Mouse (Mus musculus) intestine, embryonic 15.5 days (tissue): ENCODE data around the gene Gm7030. TPM values are rescaled to one million over a fixed set of nuclear protein-coding genes. Genes with fewer than 3 reads are reported as not detected.
A peak's percentile ranks its signal among the peaks of the same experiment; 100 is the strongest.
"Not testable (repeated sequence)": the region's sequence is repeated elsewhere in the genome, so short reads cannot be mapped to it uniquely, and the experiment has no call there.

Experiments used
- ATAC-seq: fragments of 200-750 bp; cut with Nextera tagmentation; 2 replicates; pipeline ENCODE4 v1.8.0; 2017; ENCODE audit warnings: moderate TSS enrichment, moderate library complexity
- H3K27ac ChIP-seq: fragments of 300-500 bp; sonication (generic); 2 replicates; pipeline ENCODE4 v1.5.1; 2015; ENCODE audit warnings: mild to moderate bottlenecking, inconsistent platforms
- H3K27me3 ChIP-seq: fragments of 300-500 bp; sonication (generic); replicated peaks from 2 replicates; pipeline ENCODE4 v1.6.1; 2015; ENCODE audit warnings: inconsistent platforms
- H3K36me3 ChIP-seq: fragments of 300-500 bp; sonication (generic); 2 replicates; pipeline ENCODE4 v1.6.1; 2015; ENCODE audit warnings: inconsistent platforms
- H3K4me1 ChIP-seq: fragments of 300-500 bp; sonication (generic); replicated peaks from 2 replicates; pipeline ENCODE4 v1.6.1; 2015; ENCODE audit warnings: inconsistent platforms
- H3K4me2 ChIP-seq: fragments of 300-500 bp; sonication (generic); replicated peaks from 2 replicates; pipeline ENCODE4 v1.6.1; 2015; ENCODE audit warnings: mild to moderate bottlenecking, inconsistent platforms
- H3K4me3 ChIP-seq: fragments of 300-500 bp; sonication (generic); replicated peaks from 2 replicates; pipeline ENCODE4 v1.5.1; 2015; ENCODE audit warnings: inconsistent platforms
- H3K9ac ChIP-seq: fragments of 300-500 bp; sonication (generic); 2 replicates; pipeline ENCODE4 v1.6.1; 2015; ENCODE audit warnings: inconsistent platforms
- H3K9me3 ChIP-seq: fragments of 300-500 bp; sonication (generic); 2 replicates; pipeline ENCODE4 v1.6.1; 2016; ENCODE audit warnings: inconsistent platforms
- WGBS: fragments of 180-500 bp; shearing (Covaris S2); methylation state at CpG from one replicate; pipeline ENCODE4 v1.1.7; 2015; 5-methylcytosine and 5-hydroxymethylcytosine counted together
- polyA plus RNA-seq: library from polyadenylated mRNA; unstranded; fragments of >200 nt; fragmentation: Nextera tagmentation; extraction: Ambion mirVana; gene quantifications from 2 replicates; pipeline ENCODE4 v1.2.1, GENCODE M21; 2015

The Gm7030 gene
- polyA plus RNA-seq, 1 experiment from 2014 or later, result 1.4 TPM

DNA sequence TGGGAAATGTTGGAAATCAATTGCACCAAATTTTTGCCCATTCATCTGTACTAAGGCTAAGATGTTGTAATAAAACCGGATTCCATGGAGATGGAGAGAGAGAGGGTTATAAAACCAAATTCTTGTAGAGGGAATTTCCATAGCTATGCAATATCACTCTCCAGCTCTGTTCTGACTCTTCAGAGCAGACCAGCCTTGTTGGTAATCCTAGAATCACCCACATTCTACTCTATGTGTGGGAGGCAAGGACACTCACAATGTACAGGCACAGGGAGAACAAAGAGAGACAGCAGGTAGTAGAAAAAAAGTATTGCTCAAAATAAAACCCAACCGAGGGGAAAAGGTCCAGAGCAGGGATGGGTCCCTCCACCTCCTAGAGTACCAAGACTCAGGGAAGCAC is 37.3 kb downstream of the Gm7030 start:
- H3K27me3 ChIP-seq, ATAC-seq, H3K4me2 ChIP-seq, H3K4me1 ChIP-seq, H3K4me3 ChIP-seq, H3K9me3 ChIP-seq, H3K36me3 ChIP-seq, H3K9ac ChIP-seq, H3K27ac ChIP-seq: not testable (repeated sequence)
- WGBS, result no CpG with 5 or more reads among the region's 2 CpGs

DNA sequence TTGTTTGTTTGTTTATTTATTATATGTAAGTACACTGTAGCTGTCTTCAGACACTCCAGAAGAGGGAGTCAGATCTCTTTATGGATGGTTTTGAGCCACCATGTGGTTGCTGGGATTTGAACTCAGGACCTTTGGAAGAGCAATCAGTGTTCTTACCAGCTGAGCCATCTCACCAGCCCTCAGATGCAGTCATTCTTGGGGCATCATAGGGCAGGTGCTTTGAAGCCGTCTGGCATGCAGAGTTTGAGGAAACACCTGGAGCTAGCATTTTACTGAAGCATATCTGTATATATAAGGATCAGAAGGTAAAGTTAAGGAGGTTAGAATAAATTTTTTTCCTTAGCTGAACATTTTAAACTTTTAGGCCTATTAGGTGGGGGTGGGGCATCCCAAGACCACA is 43.2 kb downstream of the Gm7030 start:
- H3K36me3 ChIP-seq, H3K9ac ChIP-seq, H3K9me3 ChIP-seq, H3K27ac ChIP-seq, H3K4me3 ChIP-seq, ATAC-seq, H3K4me1 ChIP-seq, H3K4me2 ChIP-seq: not testable (repeated sequence)
- 69% methylated on average over 1 of the region's 1 CpGs for WGBS
- peaks cover 19% of the 10 kb centered on the region for H3K27me3 ChIP-seq

DNA sequence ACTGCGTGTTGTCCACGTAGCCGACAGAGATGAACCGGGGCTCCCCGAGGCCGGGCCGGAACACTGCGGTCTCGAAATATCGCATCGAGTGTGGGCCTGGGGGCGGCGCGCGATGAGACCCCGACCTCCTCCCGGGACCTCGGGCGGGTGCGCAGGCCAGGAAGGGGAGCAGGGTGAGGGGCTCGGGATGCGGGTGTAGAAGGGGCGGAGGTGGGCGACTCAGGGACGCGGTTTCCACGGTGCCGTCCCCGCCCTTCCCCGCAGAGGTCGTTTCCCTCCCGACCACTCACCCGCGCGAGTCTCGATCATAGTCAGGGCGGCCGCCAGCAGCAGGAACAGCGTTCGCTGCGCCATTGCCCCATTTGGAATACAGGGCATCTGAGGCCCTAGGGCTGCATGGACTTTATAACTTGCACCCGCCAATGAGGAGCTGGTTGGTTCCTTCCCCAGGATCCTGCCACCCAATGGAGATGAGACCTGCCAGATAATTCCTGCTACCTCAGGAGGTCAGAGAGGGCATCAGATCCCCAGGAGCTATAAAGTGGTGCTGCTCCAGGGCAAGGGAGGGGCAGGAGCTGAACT is 45.3 kb downstream of the Gm7030 start:
- ATAC-seq, result peak; percentile 85
- no peak overlapping the region for H3K27ac ChIP-seq
- no peaks in the 10 kb centered on the region for H3K9me3 ChIP-seq
- H3K9ac ChIP-seq, result peak overlapping the region; percentile 23
- WGBS, result 1% methylated on average over 42 of the region's 42 CpGs
- H3K4me3 ChIP-seq, result peak overlapping the region; percentile 47
- 0 out of 2 replicates have a peak, but pooled peaks cover 2% of the 10 kb centered on the region for H3K4me1 ChIP-seq
- H3K27me3 ChIP-seq, result peaks cover 19% of the 10 kb centered on the region
- no peaks in the 10 kb centered on the region for H3K36me3 ChIP-seq
- H3K4me2 ChIP-seq, result peak overlapping the region; percentile 96

DNA sequence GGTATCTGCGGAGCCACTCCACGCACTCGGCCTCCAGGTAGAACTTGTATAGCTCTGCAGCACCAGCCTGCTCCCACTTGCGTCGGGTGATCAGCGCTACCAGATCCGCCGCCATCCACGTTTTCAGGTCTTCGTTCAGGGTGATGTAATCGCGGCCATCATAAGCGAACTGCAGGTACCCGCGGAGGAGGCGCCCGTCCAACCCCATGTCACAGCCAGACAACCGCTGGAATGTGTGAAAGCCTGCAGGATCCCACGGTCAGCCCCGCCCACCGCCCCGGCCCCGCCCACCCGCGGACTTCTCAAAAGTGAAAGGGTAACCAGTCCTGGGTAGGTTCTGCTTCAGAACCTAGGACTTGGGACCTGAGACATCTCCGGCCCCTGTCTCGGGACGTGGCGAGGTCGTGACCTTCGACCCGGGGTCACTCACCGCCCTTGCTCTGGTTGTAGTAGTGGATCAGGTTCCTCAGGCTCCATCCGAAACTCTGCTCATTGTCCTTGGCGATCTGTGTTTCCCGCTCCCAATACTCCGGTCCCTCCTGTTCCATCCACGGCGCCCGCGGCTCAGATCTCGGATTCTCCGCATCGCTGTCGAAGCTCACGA is 45.9 kb downstream of the Gm7030 start:
- WGBS, result under 1% methylated on average over 46 of the region's 46 CpGs
- Histone ChIP-seq H3K4me3 (peak overlapping the region; percentile 47), H3K27me3 (peaks cover 19% of the 10 kb centered on the region), H3K27ac (no peak overlapping the region), H3K4me1 (0 out of 2 replicates have a peak, but pooled peaks cover 2% of the 10 kb centered on the region), H3K9me3 (no peaks in the 10 kb centered on the region), H3K4me2 (peak overlapping the region; percentile 96), H3K9ac (peak overlapping the region; percentile 23), H3K36me3 (no peaks in the 10 kb centered on the region)
- ATAC-seq, result peak; percentile 84

DNA sequence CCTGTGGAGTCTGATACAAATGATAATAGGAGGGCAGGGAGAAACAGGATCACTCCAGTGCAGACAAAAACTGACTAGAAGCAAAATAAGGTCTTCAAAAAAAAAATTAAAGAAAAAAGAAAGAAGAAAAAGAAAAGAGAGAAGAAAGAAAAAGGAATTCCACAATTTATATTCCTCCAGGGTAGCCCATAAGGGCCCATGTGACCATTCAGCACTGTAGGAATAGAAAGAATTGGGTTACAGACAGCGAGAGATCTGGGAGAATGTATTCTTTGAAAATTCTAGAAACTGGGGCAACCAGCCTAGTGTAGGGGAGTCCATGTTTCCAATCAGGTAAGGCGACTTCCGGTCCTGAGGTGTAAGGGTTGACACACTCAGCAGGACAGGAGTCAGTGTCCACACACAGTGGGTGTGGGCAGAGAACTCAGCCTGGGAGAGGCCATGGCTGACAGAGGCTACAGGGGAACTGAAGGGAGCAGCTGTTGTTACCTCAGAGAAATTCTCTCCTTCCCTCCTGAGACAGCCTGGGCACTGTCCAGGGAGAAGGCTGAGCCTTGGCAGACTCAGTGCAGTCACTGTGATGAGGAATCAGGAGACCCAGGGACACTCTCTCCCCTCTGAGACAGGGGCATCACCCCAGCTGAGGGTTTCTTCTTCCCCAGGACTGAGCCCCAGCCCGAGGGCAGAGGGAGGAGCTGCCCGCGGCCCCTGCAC is 46.5 kb downstream of the Gm7030 start:
- 40% methylated on average over 5 of the region's 6 CpGs for WGBS
- Histone ChIP-seq H3K4me2 (peak overlapping the region; percentile 96), H3K27me3 (peaks cover 19% of the 10 kb centered on the region), H3K4me3 (peak overlapping the region; percentile 47)
- H3K9me3 ChIP-seq, H3K36me3 ChIP-seq, H3K4me1 ChIP-seq, ATAC-seq, H3K9ac ChIP-seq, H3K27ac ChIP-seq: not testable (repeated sequence)

DNA sequence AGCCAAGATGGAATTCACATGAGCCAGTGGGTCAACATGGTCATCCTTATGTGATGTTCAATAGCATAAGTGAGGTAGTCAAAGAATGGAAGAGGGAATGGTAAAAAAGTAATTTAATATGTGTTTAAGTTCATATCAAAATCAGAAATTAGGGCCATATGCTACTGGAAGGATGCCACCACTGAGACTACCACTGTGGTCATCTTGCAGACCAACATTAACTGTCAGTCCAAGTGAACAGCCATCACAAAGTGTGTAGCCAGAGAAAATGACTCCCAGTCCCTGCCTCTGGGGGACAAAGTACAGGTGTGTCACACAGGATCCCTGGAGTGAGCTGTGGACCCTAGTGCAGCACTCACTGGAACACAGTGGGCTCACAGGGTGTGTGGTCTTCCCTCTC is 47.3 kb downstream of the Gm7030 start:
- H3K4me2 ChIP-seq, ATAC-seq, H3K4me3 ChIP-seq, H3K9ac ChIP-seq, H3K27ac ChIP-seq, H3K9me3 ChIP-seq, H3K4me1 ChIP-seq, H3K36me3 ChIP-seq: not testable (repeated sequence)
- peaks cover 19% of the 10 kb centered on the region for H3K27me3 ChIP-seq

DNA sequence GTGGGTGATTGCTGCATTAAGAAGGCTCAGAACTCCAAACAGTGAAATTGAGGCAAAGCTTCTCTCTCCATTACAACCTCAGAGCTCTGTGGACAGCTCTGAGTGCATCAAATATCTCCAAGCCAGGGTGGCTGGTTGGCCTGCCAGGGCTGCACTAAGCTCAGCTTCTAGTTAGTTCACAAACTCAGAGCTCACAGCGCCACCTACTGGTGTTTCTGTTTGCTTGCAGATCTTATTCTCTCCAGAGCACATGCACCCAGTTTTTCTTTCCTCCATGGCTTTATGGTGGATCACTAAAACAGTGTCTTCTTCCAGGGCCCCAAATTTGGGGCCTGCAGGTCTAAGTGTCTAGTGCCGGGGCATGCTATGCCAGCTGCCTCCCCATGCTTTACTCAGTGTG is 68.4 kb downstream of the Gm7030 start:
- H3K9ac ChIP-seq, result no peak overlapping the region
- ATAC-seq, result no peak
- no peak overlapping the region for H3K4me3 ChIP-seq
- H3K27me3 ChIP-seq, result no peaks in the 10 kb centered on the region
- H3K36me3 ChIP-seq, result no peaks in the 10 kb centered on the region
- H3K9me3 ChIP-seq, result no peaks in the 10 kb centered on the region
- H3K4me1 ChIP-seq, result no peaks in the 10 kb centered on the region
- WGBS, result 33% methylated on average over 2 of the region's 2 CpGs
- no peak overlapping the region for H3K4me2 ChIP-seq
- no peak overlapping the region for H3K27ac ChIP-seq

Other genes starting within 250 kb of the Gm7030 start
- 43.1 and 44.2 TPM in 2 replicates for gene Dhx16, start 249.6 kb downstream of the Gm7030 start, polyA plus RNA-seq
- 25.5 and 31.9 TPM in 2 replicates for gene 2310061I04Rik, start 232.0 kb downstream of the Gm7030 start, polyA plus RNA-seq
- 47.2 and 47.7 TPM in 2 replicates for gene Atat1, start 219.3 kb downstream of the Gm7030 start, polyA plus RNA-seq
- gene Mrps18b, start 213.0 kb downstream of the Gm7030 start, polyA plus RNA-seq, result 126 and 139 TPM in 2 replicates
- gene Ppp1r10, start 213.0 kb downstream of the Gm7030 start, polyA plus RNA-seq, result 32.4 and 32.9 TPM in 2 replicates
- gene Abcf1, start 159.7 kb downstream of the Gm7030 start, polyA plus RNA-seq, result 91.6 and 99.9 TPM in 2 replicates
- 37.5 and 39.9 TPM in 2 replicates for gene Gnl1, start 149.6 kb downstream of the Gm7030 start, polyA plus RNA-seq
- gene Prr3, start 149.2 kb downstream of the Gm7030 start, polyA plus RNA-seq, result 24.5 and 25.7 TPM in 2 replicates
- 2.0 and 2.8 TPM in 2 replicates for gene H2-T24, start 108.9 kb downstream of the Gm7030 start, polyA plus RNA-seq
- 9.3 and 14.2 TPM in 2 replicates for gene H2-T23, start 96.6 kb downstream of the Gm7030 start, polyA plus RNA-seq
- gene H2-T22, start 86.7 kb downstream of the Gm7030 start, polyA plus RNA-seq, result 13.3 and 13.9 TPM in 2 replicates
- 0.11 and 0.25 TPM in 2 replicates for gene Gm6034, start 86.5 kb downstream of the Gm7030 start, polyA plus RNA-seq
- gene Gm11127, start 71.1 kb downstream of the Gm7030 start, polyA plus RNA-seq, result 3.3 and 3.5 TPM in 2 replicates
- 0.11 TPM in 2 replicates for gene Gm19684, start 7.7 kb downstream of the Gm7030 start, polyA plus RNA-seq
- gene Gm8909, start 39.1 kb upstream of the Gm7030 start, polyA plus RNA-seq, result 1.2 and 2.2 TPM in 2 replicates
- gene H2-T3, start 60.9 kb upstream of the Gm7030 start, polyA plus RNA-seq, result 24.3 and 30.1 TPM in 2 replicates
- 124 and 141 TPM in 2 replicates for gene Rpp21, start 128.6 kb upstream of the Gm7030 start, polyA plus RNA-seq
- 12.5 and 13.6 TPM in 2 replicates for gene Trim39, start 142.8 kb upstream of the Gm7030 start, polyA plus RNA-seq
- not detected in 2 replicates for gene H2-M10.2, start 157.1 kb upstream of the Gm7030 start, polyA plus RNA-seq
- gene H2-M10.1, start 196.7 kb upstream of the Gm7030 start, polyA plus RNA-seq, result not detected in 2 replicates
- gene H2-M10.3, start 239.0 kb upstream of the Gm7030 start, polyA plus RNA-seq, result not detected in 2 replicates